Mouse (Mus musculus): Measurements from ENCODE around the gene Adcy3.

DNA sequence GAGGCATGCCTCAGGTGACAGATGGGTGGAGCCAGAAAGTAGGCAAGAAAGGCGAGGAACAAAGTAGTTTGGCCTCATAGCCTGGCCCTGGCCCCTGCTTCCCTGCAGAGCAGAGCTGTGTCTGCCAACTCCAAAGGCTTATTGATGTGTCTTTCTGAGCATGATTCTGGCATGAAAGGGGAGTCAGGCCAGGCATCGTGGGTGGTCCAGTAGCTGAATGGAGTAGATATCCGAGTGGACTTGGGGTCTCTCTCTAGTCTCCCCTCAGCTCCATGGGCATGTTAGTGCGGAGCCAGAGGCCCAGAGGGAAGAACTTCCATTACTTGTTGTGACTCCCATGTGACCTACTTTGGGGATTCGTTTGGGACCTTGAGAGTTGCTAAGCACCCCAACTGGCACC, 45.9 kb downstream of the Adcy3 start:
- no peak for TF ChIP-seq POLR2A (IDR thresholded peaks at IDR 0.05; ENCODE audit: low read depth, low read length)
- no peak for TF ChIP-seq CTCF (IDR thresholded peaks at IDR 0.05; ENCODE audit: extremely low read depth, insufficient read depth, insufficient read length, insufficient replicate concordance)
